Mouse (Mus musculus): Measurements from ENCODE around the gene Dhrs9.
"Not testable (repeated sequence)": the region's sequence is repeated elsewhere in the genome, so short reads cannot be mapped to it uniquely, and the experiment has no call there.

Dhrs9 gene

GRCm38 (mm10) chr2:69380281-69380680 is at the start of gene Dhrs9:
Gene Dhrs9, plus strand, starts transcription at chr2:69380445.
- DNase-seq (ENCODE audit: low read depth in 2 of 2, low spot score in 2 of 2), result no peak

GRCm38 (mm10) chr2:69331523-69331922 is 48.7 kb upstream of the Dhrs9 start:
- not testable (repeated sequence) for DNase-seq (ENCODE audit: low read depth in 2 of 2, low spot score in 2 of 2)

GRCm38 (mm10) chr2:69341506-69341905 is 38.7 kb upstream of the Dhrs9 start:
- no peak for DNase-seq (ENCODE audit: low read depth in 2 of 2, low spot score in 2 of 2)

- no peak for DNase-seq (ENCODE audit: low read depth in 2 of 2, low spot score in 2 of 2)
Measured at GRCm38 (mm10) chr2:69342496-69343221, 37.6 kb upstream of the Dhrs9 start, which contains the start of gene Abcb11. Gene Abcb11, minus strand, starts transcription at chr2:69342616.

DNA sequence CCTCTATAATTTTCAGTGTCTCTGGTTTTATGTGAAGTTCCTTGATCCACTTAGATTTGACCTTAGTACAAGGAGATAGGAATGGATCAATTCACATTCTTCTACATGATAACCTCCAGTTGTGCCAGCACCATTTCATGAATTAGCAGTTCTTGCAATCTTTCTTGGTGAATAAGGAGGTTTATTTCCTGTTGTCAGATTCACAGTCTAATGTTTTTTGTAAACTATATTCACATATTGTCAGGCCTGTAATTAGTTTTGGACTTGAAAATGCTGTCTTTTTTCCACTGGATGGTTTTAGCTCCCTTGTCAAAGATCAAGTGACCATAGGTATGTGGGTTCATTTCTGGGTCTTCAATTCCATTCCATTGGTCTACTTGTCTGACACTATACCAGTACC is 24.8 kb upstream of the Dhrs9 start:
- DNase-seq (ENCODE audit: low read depth in 2 of 2, low spot score in 2 of 2), result not testable (repeated sequence)

DNA sequence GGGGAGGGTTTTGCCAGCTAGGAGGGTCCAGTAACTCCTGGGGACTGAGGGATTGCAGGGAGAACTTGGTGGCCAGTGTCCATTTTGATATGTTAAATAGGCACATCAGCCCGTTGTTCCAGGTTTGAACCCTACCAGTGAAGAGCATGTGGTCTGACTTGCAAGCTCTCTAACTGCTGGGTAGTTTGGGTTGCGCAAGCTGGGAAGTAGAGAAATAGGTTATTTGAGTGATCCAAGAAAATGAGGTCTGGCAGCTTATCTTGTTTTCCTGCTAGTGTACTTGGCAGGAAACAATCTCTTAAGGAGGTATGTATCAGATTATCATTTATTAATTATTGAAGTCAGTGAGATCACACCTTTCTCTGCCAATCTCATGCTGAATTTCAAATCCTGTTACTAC is 15.4 kb upstream of the Dhrs9 start:
- no peak for DNase-seq (ENCODE audit: low read depth in 2 of 2, low spot score in 2 of 2)

DNA sequence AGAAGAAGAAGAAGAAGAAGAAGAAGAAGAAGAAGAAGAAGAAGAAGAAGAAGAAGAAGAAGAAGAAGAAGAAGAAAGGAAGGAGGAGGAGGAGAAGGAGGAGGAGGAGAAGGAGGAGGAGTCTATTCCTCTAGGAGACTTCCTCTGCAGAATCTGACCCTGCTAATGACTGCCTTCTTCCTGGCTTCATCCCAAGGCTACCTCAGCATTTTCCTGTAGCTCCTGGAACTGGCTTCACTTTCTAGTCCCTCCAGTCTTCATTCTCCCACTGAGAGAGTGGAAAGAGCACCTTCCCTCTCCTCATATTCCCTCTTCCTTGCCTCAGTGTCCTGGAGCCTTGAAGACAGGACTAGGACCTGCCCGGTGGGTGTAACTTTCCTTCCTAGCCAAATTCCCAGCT is 15.0 kb upstream of the Dhrs9 start:
- DNase-seq (ENCODE audit: low read depth in 2 of 2, low spot score in 2 of 2), result no peak

DNA sequence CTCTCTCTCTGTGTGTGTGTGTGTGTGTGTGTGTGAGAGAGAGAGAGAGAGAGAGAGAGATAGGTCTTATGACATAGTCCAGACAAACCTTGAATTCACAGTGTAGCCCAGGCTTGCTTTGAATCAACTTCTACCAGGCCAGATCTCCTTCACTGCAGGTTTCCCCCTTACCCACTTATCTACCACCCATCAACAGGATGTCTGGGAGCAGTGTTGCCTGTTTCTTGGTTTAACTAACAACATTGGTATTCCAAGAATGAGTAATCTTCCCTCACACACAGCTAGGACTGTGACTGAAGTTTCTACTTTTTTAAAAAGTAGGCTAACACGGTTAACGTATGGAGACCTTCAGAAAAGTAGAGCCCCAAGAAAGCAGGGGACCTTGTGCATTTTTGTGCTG is 3.5 kb upstream of the Dhrs9 start:
- no peak for DNase-seq (ENCODE audit: low read depth in 2 of 2, low spot score in 2 of 2)

- DNase-seq (ENCODE audit: low read depth in 2 of 2, low spot score in 2 of 2), result no peak
Measured at GRCm38 (mm10) chr2:69379801-69380200, 444 bp upstream of the Dhrs9 start.

DNA sequence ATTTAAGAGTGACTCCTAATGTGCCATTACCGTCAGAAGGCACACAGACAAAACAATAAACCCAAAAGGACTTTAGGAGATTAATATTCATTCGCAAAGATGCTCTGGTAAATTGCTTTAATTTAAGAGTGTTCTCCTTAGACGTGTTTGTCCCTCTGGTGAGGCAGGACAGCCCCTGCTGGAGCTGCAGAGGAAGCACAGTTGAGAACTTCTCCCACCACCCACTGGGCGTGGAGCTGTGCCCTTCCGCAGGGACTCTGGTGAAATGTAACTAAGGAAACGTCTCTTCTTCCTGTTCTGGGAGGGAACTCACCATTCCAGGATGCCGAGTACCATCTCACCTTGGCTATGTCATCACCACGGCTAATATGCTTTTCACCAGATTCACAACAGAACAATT is 1.5 kb downstream of the Dhrs9 start:
- DNase-seq (ENCODE audit: low read depth in 2 of 2, low spot score in 2 of 2), result no peak

DNA sequence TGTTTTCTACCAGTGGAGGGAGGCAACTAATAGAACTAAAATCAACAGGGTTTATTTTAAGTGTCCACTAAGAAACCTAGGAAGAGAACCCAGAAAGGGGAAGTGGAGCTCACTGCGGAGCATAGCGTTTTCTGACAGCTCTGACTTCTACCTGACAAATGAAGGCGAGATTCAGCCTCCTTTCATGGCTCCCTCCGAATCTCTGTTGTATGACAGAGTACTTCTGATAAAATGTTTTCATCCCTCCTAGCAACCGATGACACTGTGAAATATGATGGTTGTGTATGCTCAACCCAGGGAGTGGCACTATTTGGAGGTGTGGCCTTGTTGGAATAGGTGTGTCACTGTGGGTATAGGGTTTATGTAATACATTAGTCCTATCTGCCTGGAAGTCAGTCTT is 2.6 kb downstream of the Dhrs9 start:
- DNase-seq (ENCODE audit: low read depth in 2 of 2, low spot score in 2 of 2), result no peak

- no peak for DNase-seq (ENCODE audit: low read depth in 2 of 2, low spot score in 2 of 2)
Measured at GRCm38 (mm10) chr2:69386118-69386871, 6.0 kb downstream of the Dhrs9 start.

- no peak for DNase-seq (ENCODE audit: low read depth in 2 of 2, low spot score in 2 of 2)
Measured at GRCm38 (mm10) chr2:69393947-69394346, 13.7 kb downstream of the Dhrs9 start.

DNA sequence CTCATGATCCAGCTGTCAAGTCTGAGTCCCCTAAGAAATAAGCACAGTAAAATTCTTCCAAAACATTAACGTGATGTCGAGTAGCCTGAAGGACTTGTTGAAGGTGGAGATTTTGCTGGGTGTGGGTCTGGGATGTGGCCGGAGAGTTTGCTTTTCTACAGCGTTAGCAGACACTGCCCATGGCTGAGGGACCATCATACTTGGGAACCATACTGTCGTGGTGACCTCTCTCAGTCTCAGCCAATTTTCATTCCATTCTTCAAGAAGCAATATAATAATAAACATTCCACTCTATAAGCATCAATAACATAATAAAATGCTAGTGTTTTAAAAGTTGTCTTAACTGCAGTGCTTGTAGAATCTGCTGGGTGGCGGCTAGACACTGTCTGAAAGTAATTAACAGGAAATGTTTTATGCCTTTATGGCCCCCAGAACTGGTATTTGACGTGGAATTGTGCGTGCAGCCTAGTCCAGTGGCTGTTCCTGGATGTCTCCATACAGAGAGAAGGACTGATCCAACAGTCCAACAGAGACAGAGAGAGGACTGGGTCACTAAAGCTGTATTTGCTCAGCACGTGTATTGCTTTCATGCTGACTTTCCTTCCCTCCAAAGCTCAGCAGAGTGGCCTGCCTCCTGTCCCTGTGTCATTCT is 15.5 kb downstream of the Dhrs9 start:
- DNase-seq (ENCODE audit: low read depth in 2 of 2, low spot score in 2 of 2), result no peak

DNA sequence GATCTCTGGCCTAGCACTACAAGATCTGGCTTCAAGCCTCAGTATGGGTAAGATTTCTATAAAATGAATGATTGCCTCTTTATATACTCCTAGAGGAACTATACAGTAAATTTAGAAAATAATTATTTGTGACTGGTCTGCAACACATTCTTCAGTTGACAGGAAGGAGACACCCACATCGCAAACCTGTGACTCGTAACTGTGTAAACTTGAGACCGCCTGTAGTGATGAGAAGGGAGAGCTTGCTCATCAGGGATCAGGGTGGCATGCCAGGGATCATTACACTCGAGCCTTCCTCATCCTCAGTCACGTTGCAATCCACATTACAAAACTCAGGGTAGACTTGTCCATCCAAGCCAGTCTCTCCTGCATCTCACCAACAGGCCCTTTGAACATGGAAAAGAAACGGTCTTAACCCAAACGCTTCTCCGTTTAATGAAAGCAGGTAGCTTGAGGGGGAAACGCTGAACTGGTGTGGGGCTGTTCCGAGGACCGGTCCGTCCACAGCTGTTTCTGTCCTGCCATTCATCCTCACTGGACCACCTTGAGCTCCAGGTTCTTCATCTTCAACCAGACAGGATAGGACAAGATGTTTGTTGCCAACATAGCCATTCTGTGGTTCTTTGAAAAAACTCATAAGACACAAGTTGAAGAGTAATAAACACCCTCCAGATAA is 16.7 kb downstream of the Dhrs9 start:
- no peak for DNase-seq (ENCODE audit: low read depth in 2 of 2, low spot score in 2 of 2)

DNA sequence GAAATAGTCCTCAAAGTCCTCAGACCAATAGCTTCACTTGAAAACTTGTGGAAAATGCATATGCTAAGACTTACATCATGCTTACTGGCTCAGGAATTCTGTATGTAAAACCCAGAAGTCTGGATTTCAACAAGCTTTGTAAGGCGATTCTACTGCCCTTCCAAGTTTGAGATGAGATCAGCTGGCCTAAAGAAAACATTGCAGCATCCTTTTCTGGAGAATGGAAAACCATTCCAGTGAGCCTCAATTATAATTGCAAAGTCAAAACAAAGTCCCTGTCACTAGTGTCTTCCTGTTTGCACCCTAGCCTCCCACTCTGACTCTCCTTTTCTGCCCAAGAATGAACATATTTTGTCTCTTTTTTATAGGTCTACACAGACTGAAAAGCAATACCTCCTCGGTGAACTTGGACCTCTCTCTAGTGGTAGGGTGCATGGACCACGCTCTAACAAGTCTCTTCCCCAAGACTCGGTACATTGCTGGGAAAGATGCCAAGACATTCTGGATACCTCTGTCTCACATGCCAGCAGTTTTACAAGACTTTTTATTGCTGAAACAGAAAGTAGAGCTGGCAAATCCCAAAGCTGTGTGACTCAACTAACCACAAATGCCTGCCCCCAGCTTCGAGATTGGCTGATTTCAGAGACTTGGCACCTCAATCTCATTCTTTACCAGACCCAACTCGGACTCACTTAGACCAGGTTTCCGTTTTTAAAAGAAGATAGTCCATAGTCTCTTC is 20.8 kb downstream of the Dhrs9 start:
- no peak for DNase-seq (ENCODE audit: low read depth in 2 of 2, low spot score in 2 of 2)

- DNase-seq (ENCODE audit: low read depth in 2 of 2, low spot score in 2 of 2), result no peak
Measured at GRCm38 (mm10) chr2:69401891-69402290, 21.6 kb downstream of the Dhrs9 start.

GRCm38 (mm10) chr2:69402309-69402708 is 22.1 kb downstream of the Dhrs9 start:
- no peak for DNase-seq (ENCODE audit: low read depth in 2 of 2, low spot score in 2 of 2)

GRCm38 (mm10) chr2:69405692-69406091 is 25.4 kb downstream of the Dhrs9 start:
- DNase-seq (ENCODE audit: low read depth in 2 of 2, low spot score in 2 of 2), result no peak

DNA sequence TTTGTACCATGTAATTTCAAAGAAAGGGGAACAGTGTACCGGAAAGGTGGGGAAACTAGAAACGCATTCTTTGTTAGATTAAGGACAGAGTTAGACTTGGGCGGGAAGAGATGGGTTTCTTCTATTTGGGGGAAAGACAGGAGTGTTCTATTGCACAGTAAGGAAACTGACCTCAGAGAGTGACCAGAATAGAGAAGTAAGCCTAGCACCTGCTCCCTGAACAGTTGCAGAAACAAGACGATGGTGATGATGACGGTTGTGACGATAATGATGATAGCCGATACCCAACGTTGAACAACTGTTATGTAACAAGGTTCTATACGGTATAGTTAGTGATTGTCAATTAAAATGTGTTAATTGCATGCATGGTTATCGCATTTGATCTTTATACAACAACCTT is 34.3 kb downstream of the Dhrs9 start:
- no peak for DNase-seq (ENCODE audit: low read depth in 2 of 2, low spot score in 2 of 2)

GRCm38 (mm10) chr2:69415070-69415469 is 34.8 kb downstream of the Dhrs9 start:
- no peak for DNase-seq (ENCODE audit: low read depth in 2 of 2, low spot score in 2 of 2)

Data from CD8-positive naive resting alpha-beta T cell, adult 2 months (primary cell).